Mouse (Mus musculus) adrenal gland, postnatal 4 days (tissue): ENCODE data around the gene Hist1h4h. TPM values are rescaled to one million over a fixed set of nuclear protein-coding genes. Genes with fewer than 3 reads are reported as not detected.

Experiments
- DNase-seq, 2 experiments: peaks; one replicate each; pipeline ENCODE4 v3.0.0; 2021 to 2022; ENCODE audit warnings: low spot score in 2 of 2, mixed read lengths in 2 of 2
- total RNA-seq, 2 experiments: library from RNA; stranded (reverse); gene quantifications; 2 replicates each; pipeline ENCODE4 v1.2.3; 2021

Gene Hist1h4h
- total RNA-seq, 2 experiments from 2014 or later, result 1,239 to 1,302 TPM

DNA sequence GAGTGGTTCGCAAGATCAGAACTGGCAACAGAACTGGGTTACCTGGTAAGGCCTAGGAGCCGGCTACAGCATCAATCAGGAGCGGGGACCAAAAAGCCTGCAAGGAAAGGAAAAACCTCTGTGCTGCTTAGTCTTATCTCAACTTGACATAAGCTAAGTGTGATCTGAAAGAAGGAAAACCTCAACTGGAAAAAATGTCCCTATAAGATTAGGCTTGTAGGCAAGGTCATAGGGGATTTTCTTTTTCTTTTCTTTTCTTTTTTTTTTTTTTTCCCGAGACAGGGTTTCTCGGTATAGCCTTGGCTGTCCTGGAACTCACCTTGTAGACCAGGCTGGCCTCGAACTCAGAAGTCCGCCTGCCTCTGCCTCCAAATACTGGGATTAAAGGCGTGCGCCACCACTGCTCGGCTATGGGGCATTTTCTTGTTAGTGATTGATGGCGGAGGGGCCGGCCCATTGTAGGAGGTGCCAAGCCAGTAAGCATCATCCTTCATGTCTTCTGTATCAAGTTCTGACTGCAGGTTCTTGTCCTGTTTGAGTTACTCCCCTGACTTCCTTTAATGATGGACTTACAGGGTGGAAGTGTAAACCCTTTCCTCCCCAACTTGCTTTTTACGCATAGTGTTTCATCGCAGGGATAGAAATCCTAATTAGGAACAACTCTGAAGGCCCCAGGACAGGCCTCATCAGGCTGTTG lies 23.9 kb upstream of the Hist1h4h start:
- no peak for DNase-seq

- no peak for DNase-seq
These were observed 20.7 kb upstream of the Hist1h4h start for GRCm38 (mm10) chr13:23510127-23510526.

DNA sequence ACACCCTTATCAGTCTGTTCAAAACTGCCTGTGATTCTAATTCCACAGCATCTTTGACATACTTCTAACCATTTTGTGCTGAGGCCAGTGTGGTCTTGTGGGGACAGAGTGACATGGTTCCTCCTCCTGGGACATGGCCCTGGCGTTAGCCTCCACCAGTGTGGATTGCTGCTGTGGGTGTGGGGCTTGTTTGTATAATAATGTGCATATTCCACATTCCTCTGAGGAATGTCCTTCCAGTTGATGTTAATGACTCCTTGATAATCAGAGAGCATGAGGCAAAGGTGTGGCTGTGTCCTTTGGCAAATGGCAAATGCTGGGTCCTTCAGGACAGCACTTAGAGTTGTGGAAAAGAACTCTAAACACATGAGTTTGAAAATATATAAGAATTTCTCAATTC lies 17.3 kb upstream of the Hist1h4h start:
- no peak for DNase-seq

GRCm38 (mm10) chr13:23515281-23515680 lies 15.6 kb upstream of the Hist1h4h start:
- no peak for DNase-seq

GRCm38 (mm10) chr13:23515826-23516620 lies 14.8 kb upstream of the Hist1h4h start:
- no peak for DNase-seq

DNA sequence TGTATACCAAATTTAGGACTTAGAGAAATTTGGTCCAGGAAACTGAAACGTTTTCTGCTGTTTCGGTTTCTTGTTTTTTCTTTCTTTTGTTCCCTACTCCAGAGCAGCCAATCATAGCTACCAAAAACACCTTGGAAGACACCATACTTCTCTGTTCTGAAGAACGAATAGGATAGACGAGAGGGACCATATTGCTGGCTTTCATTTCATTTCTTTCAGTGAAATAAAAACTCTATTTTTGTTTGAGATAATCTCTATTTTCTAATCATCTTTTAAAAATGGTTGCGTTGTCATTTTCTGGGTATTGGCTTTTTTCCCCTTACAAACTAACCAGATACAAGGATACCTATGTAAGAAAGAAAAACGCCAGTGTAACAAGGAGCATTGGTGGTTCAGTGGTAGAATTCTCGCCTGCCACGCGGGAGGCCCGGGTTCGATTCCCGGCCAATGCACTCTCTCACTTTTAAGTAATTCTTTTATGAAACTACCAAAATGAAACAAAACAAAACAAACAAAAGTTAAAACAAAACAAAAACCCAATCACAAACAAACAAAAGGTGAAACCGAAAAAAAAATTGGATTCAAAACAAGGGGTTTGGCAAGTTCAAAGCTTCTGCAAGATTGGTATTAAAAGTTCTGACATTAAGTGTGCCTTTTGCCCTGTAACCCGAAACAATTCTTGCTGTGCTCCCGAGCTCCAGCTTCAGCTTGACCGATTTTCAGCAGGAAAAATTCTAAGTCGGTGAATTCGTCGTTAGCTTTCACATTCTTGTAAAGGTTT lies 13.8 kb upstream of the Hist1h4h start:
- no peak for DNase-seq

GRCm38 (mm10) chr13:23517603-23518294 lies 13.1 kb upstream of the Hist1h4h start:
- DNase-seq, result peak; percentile 65 to 83

DNA sequence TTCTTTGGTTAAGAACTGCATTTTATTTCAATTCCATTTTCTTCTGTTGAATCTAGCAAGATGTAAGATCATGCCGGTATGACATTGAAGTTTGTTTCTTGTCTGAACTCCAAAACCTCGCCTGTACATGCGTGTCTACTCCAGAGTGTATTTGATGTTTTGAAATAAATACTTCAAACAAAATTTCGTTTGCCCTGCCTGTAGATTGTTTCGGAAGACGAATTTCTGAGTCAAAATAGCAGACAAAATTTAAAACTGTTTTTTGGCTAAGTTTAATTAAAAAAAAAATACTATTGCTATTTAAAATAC lies 12.6 kb upstream of the Hist1h4h start:
- no peak for DNase-seq

DNA sequence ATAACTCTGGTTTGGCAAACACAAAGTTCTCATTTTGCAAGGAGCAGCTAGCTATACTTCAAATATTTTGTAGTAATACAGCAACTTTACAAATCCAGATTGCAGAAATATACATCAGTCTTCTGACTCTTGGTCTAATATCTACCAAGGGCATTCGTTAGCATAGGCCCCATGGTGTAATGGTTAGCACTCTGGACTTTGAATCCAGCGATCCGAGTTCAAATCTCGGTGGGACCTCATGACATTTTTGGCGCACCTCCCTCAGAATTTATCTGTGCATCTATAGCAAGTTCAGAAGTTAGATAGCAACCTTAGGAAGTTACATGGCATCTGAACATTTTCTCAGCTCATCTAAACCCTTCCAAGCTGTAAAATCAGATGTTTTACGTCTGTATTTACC lies 12.0 kb upstream of the Hist1h4h start:
- DNase-seq, result no peak

DNA sequence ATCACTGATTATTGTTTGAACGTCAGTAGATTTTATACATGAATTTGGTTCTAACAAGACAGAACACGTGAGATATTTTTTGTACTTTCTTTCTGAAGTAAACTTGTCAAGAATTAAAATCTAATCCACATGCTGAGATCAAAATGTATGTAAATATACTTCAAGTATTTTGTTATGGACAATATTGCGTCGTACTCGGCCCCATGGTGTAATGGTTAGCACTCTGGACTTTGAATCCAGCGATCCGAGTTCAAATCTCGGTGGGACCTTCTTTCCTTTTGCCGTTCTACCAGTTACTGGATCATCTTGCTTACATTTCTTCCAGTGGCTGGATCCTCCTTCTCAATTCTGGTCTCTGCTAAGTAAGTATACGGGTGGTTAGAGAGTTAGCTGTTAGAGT lies 11.4 kb upstream of the Hist1h4h start:
- DNase-seq, result no peak

DNA sequence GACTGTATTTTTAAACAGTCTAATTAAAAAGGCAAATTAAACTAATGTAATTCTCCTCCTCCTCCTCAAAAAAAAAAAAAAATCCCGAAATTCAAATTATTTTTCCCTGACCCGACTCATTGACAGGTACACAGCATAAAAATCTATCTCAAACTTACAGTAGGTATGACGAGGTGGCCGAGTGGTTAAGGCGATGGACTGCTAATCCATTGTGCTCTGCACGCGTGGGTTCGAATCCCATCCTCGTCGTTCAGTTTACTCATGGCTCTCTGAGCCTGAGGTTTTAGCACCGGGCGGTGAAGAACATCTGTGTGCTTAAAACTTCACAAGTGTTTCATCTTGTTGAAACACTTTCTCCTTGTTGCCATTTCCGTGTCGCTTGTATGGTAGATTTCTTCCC lies 9.1 kb upstream of the Hist1h4h start:
- DNase-seq, result peak in 1 of 2 experiments; percentile 46

DNA sequence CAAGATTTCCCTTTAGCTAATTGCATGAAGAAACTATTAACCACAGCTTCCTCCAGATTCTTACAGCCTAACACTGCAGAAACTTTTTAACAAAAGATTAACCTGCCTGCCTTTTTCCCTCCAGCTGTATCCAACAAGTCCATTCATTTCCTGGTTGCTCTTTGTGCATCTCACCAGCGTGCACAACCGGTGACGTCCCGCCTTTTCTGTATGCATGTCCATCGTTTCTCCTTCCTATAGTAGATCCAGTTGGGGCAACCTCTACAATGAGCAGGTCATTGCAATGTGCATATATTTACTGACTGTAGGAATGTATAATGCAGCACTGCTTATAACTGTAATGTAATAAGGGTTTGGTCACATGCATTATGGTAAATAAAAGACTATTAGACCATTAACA lies 6.9 kb upstream of the Hist1h4h start:
- no peak for DNase-seq

- DNase-seq, result peak in 1 of 2 experiments; percentile 62
These were observed 6.2 kb upstream of the Hist1h4h start for GRCm38 (mm10) chr13:23524654-23525053.

DNA sequence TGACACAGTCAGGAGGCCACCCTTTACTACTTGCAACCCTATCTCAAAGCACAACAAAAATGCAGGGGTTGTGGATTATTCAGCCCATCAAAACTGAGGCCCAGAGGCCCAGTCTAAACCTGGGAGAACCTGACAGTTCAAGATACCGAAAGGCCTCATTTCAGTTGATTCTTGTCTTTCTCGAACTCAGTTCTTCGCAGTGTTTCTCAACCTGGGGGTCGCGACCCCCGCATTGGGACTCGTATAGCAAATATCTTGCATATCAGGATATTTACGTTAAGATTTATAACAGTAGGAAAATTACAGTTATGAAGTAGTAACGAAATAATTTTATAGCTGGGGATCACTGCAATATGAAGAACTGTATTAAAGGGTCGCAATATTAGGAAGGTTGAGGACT lies 4.9 kb upstream of the Hist1h4h start:
- DNase-seq, result no peak

DNA sequence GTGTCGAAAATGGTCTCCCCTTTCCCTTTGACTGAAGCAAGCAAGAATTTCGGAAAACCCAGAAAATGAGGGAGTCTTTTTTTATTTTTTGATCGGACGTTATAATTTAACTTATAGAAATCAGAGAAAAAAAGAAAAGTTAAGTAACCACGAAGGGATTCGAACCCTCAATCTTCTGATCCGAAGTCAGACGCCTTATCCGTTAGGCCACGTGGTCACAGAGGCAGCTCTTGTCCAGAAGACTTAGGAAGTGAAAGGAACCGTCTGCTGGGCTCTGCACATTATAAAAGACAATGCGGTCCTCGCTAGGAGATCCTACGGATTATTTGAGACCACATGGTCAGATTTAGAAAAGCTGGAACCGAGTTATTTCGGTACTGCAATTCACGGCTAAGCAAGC lies 4.5 kb upstream of the Hist1h4h start:
- peak; percentile 74 to 85 for DNase-seq

GRCm38 (mm10) chr13:23529005-23529404 lies 1.8 kb upstream of the Hist1h4h start:
- no peak for DNase-seq

DNA sequence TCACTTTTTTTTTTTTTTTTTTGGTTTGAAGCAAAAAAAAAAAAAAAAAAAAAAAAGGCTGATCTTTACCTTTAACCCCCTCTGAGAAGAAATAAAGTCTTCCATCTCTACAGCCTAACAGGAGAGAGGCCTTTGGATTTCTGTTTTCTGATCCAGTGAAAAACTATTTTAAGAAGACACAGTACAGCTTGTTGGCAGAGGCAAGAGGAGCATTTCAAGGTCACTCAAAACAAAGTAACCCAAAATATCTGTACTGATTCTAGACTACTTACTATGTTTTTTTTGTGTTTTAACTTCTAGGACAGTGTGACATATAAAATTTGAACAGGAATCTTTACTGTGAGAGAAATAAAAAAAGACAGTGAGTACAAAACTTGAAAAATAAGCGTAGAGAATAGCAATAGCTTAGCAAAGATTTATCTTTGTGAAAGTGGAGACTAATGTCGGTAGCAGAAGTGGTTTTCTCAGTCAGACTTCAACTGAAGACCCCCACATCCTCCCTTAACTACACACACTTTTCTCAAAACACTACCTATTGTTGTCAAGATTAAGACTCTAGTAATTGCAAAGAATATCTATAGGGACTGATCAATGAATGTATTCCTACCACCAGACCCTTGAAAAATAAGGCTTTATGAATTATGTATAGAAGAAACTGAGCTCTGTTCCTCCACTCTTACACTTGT lies 1.2 kb upstream of the Hist1h4h start:
- DNase-seq, result no peak

DNA sequence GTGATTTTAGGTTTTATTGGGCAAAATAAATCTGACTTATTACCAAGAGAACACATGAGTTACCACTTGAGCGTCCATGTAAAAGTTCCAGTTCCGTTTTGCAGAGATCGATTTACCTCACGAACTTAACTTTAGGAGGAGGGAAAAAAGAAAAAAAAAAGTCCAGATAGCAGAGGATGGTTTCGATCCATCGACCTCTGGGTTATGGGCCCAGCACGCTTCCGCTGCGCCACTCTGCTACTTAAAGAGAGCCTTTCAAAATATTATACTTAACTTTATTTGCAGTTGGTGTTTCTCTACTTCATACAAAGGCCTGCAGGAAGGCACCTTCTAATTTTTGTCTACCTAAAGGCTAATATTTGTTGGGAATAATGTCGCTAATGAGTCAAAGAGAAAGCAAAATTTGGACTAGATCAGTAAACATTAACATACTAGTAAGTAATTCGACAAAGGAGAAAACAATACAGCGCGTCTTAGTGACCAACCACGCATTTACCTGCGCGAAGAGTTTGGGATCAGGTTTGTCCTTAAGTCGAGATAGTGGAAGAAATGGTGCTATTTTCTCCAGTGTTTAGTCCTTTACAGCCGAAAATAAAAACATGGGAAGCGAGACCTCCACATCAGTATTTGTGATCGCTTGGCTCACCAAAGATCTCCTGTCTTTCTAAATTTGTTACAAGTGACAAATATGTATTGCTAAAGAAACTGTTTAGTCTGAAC lies 509 bp upstream of the Hist1h4h start:
- DNase-seq, result peak in 1 of 2 experiments; percentile 30

DNA sequence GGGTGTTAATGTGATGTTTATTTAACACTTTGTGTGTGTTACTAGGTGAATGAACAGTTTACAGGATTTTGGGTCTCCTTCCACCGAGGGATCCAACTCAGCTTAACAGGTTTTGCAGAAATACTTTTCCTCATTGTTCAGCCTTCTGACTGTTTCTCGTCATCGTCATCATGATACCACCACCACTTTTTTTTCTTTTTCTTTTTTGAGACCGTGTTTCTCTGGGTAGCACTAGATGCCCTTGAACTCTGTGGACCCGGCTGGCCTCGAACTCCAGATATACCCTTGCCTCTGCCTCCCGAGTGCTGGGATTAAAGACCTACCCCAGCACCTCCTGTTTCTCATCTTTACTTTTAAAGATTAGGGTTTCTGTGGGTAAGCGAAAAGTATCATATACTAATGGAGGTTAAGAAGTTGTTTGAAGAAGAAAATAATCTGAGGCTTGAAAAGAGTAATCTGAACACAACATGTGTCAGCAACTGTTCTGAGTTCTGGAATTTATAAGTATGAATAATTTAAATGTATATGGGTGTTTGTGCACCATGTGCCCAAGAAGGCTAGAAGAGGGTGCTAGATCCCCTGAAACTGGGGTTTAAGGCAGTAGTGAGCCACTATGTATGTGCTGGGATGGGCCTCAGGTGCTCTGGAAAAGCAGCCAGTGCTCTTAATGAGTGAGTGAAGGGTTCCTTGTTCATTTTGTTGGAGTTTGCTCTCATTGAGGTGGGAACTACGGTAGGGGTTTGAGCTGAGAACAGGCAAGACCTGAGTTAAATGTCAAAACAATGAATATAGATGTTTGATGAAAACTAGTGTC lies 1.6 kb downstream of the Hist1h4h start:
- DNase-seq, result no peak
